Mouse (Mus musculus) liver, postnatal 0 days (tissue): ENCODE data around the gene Furin.

ENCODE experiments used
- CTCF ChIP-seq: sonication (generic); IDR thresholded peaks from 2 replicates; pipeline ENCODE4 v1.5.1; 2016; ENCODE audit warnings: antibody characterized with exemption, low read depth
- EP300 ChIP-seq: IDR thresholded peaks from 2 replicates; pipeline ENCODE4 v1.6.1; 2016; ENCODE audit warnings: antibody characterized with exemption, low read depth, mild to moderate bottlenecking

GRCm38 (mm10) chr7:80405188-80405695 is at the start of gene Furin:
- TF ChIP-seq CTCF (no peak), EP300 (no peak)
